Mouse (Mus musculus): ENCODE measurements around the gene Sema5a. TPM values are rescaled to one million over a fixed set of nuclear protein-coding genes. Genes with fewer than 3 reads are reported as not detected.

Gene Sema5a
- polyA plus RNA-seq, 1 experiment from 2014 or later = 8.7 TPM

DNA sequence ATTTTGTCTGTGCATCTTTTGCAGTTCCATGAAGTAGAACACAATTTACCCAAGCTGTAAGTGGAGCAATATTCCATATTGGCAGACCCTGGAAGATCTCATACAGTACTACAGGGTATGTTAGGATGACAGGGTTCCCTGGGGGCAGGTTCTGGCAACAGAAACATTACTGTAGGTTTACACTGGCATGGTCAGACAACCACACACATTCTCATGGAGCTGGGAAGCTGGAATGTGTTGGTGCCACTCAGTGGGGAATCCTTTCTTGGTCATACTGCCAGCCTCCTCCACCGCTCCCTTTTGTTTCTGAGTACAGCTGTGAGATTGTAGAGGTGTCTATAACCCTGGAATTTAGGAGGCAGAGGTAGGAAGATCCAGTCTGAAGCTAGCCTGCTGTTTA lies 11.2 kb upstream of the Sema5a start:
- 96% methylated on average over 1 of the region's 1 CpGs for WGBS
- Histone ChIP-seq H3K4me1 (no peaks in the 10 kb centered on the region), H3K4me2 (no peak overlapping the region), H3K27me3 (replicated peaks) (no peaks in the 10 kb centered on the region), H3K9ac (no peak overlapping the region), H3K4me3 (no peak overlapping the region), H3K9me3 (no peaks in the 10 kb centered on the region), H3K27ac (no peak overlapping the region), H3K36me3 (replicated peaks) (no peaks in the 10 kb centered on the region)
- no peak for ATAC-seq (replicated peaks)

DNA sequence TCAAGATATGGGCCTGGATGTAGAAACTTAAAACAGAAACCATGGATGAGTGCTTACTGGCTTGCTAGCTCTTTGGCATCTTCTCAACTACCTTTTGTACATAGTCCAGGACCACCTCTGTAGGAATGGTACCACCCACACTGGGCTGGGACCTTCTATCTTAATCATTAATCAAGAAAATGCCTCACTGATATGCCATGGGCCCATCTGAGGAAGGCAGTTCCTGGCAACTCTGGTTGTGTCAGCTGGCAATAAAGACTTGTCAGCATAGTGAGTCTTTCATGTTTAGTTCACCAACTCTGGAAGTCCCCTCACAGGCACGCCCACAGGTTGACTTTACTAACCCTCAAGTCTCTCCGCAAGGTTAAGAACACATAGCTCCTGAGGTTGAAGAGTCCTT lies 5.5 kb upstream of the Sema5a start:
- peaks cover under 1% of the 10 kb centered on the region for H3K4me1 ChIP-seq
- H3K27me3 ChIP-seq (replicated peaks) = no peaks in the 10 kb centered on the region
- no peaks in the 10 kb centered on the region for H3K9me3 ChIP-seq
- no peak for ATAC-seq (replicated peaks)
- no peak overlapping the region for H3K9ac ChIP-seq
- no peak overlapping the region for H3K4me3 ChIP-seq
- no peak overlapping the region for H3K4me2 ChIP-seq
- H3K36me3 ChIP-seq (replicated peaks) = no peaks in the 10 kb centered on the region
- WGBS = 96% methylated on average over 2 of the region's 2 CpGs
- no peak overlapping the region for H3K27ac ChIP-seq

DNA sequence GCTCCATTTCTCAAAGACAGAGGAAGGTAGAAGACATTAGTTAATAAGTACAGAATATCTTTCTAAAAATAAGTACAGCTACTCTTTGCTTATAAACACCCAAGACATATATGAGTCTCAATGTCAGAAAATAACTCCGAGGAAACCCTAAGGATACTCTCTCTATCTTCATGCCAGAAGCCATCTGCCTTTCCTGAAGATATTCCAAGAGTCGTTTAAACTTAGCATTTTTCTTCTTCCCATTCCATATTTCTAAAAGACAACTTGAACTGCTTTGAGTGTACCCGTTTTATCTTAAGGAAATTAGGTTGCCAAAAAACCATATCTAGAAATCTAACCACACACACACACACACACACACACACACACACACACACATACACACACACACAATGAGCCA lies 4.5 kb upstream of the Sema5a start:
- H3K27me3 ChIP-seq (replicated peaks) = no peaks in the 10 kb centered on the region

GRCm38 (mm10) chr15:32241666-32242065 lies 2.9 kb upstream of the Sema5a start:
- no peak overlapping the region for H3K27ac ChIP-seq
- H3K4me1 ChIP-seq = peaks cover 13% of the 10 kb centered on the region
- H3K27me3 ChIP-seq (replicated peaks) = no peaks in the 10 kb centered on the region
- no peak overlapping the region for H3K4me3 ChIP-seq
- WGBS = 91% methylated on average over 6 of the region's 6 CpGs
- H3K9ac ChIP-seq = no peak overlapping the region
- no peak for ATAC-seq (replicated peaks)
- H3K9me3 ChIP-seq = no peaks in the 10 kb centered on the region
- H3K4me2 ChIP-seq = no peak overlapping the region
- no peaks in the 10 kb centered on the region for H3K36me3 ChIP-seq (replicated peaks)

More for the DNA sequence above, 4.5 kb upstream of the Sema5a start:
- Histone ChIP-seq H3K36me3 (replicated peaks) (no peaks in the 10 kb centered on the region), H3K9ac (no peak overlapping the region), H3K27ac (no peak overlapping the region), H3K9me3 (no peaks in the 10 kb centered on the region), H3K4me1 (peaks cover 5% of the 10 kb centered on the region), H3K4me2 (no peak overlapping the region), H3K4me3 (no peak overlapping the region)
- WGBS = 95% methylated on average over 3 of the region's 3 CpGs
- ATAC-seq (replicated peaks) = no peak

GRCm38 (mm10) chr15:32243096-32243785 lies 1.4 kb upstream of the Sema5a start:
- Histone ChIP-seq H3K27ac (no peak overlapping the region), H3K9ac (no peak overlapping the region)
- no peak for ATAC-seq (replicated peaks)

GRCm38 (mm10) chr15:32243824-32244223 lies 786 bp upstream of the Sema5a start:
- no peaks in the 10 kb centered on the region; the same call in 1 of the 2 replicates for H3K27me3 ChIP-seq (replicated peaks)
- WGBS = 69% methylated on average over 7 of the region's 7 CpGs
- ATAC-seq (replicated peaks) = no peak
- peaks cover 13% of the 10 kb centered on the region for H3K4me1 ChIP-seq
- H3K9ac ChIP-seq = no peak overlapping the region
- no peak overlapping the region for H3K27ac ChIP-seq
- H3K4me2 ChIP-seq = peak overlapping the region; percentile 99
- no peaks in the 10 kb centered on the region for H3K36me3 ChIP-seq (replicated peaks)
- no peaks in the 10 kb centered on the region for H3K9me3 ChIP-seq
- peak overlapping the region; percentile 58 for H3K4me3 ChIP-seq

More at GRCm38 (mm10) chr15:32243096-32243785, 1.4 kb upstream of the Sema5a start:
- H3K4me3 ChIP-seq = no peak overlapping the region
- no peaks in the 10 kb centered on the region for H3K9me3 ChIP-seq
- no peaks in the 10 kb centered on the region for H3K36me3 ChIP-seq (replicated peaks)
- WGBS = 78% methylated on average over 12 of the region's 12 CpGs
- no peaks in the 10 kb centered on the region; the same call in 1 of the 2 replicates for H3K27me3 ChIP-seq (replicated peaks)
- no peak overlapping the region for H3K4me2 ChIP-seq
- H3K4me1 ChIP-seq = peaks cover 13% of the 10 kb centered on the region

GRCm38 (mm10) chr15:32244956-32245836 lies 586 bp downstream of the Sema5a start:
- Histone ChIP-seq H3K9me3 (no peaks in the 10 kb centered on the region), H3K4me1 (peaks cover 13% of the 10 kb centered on the region), H3K4me2 (peak overlapping the region; percentile 99), H3K9ac (peak overlapping the region; percentile 51), H3K36me3 (replicated peaks) (no peaks in the 10 kb centered on the region), H3K27ac (no peak overlapping the region), H3K27me3 (replicated peaks) (no peaks in the 10 kb centered on the region; the same call in 1 of the 2 replicates), H3K4me3 (peak overlapping the region; percentile 58)
- under 1% methylated on average over 52 of the region's 52 CpGs for WGBS
- peak; percentile 79 for ATAC-seq (replicated peaks)

DNA sequence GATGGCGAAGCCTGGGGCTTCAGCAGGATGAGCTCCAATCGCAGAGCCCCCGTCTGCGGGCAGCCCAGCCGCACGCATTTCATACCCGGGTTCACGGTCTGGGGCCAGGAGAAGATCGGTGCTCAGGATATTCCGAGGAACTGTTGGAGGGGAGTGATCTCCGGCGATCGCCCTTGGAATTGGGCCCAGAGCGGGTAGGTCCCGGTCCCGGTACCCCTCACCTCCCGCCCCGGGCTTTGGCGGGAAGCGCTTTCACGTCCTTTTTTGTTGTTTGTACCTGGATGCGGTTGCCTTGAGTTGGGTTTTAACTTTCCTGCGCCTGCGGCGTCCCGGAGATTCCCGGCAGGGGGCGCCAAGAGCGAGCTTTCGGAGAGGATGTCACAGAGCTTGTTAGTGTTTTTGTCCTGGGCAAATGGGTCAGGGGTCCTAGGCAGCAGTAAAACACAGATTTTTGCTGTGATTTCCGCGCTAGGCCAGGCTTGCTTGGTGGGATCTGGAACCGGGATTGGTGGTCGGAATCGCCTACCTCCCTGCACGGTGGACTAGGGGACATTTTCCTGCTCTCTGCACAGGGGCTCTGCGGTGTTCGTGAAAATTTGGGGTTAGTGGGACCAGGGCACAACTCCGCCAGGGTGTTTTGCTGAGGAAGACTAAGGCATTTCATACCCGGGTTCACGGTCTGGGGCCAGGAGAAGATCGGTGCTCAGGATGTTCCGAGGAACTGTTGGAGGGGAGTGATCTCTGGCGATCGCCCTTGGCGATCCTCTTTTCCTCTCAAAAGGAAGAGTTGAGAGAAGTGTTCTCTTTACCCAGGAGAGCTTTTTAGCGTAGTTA lies 1.4 kb downstream of the Sema5a start:
- WGBS = under 1% methylated on average over 47 of the region's 47 CpGs
- Histone ChIP-seq H3K9me3 (no peaks in the 10 kb centered on the region), H3K4me1 (peaks cover 13% of the 10 kb centered on the region), H3K27me3 (replicated peaks) (no peaks in the 10 kb centered on the region; the same call in 1 of the 2 replicates), H3K4me2 (peak overlapping the region; percentile 99), H3K36me3 (replicated peaks) (no peaks in the 10 kb centered on the region), H3K4me3 (peak overlapping the region; percentile 58), H3K27ac (no peak overlapping the region), H3K9ac (peak overlapping the region; percentile 51)
- ATAC-seq (replicated peaks) = peak; percentile 64

GRCm38 (mm10) chr15:32247281-32247680 lies 2.7 kb downstream of the Sema5a start:
- no peak for ATAC-seq (replicated peaks)
- peak overlapping the region; percentile 58; the same call in 1 of the 2 replicates for H3K4me3 ChIP-seq
- no peak overlapping the region for H3K9ac ChIP-seq
- no peak overlapping the region for H3K27ac ChIP-seq
- peaks cover 13% of the 10 kb centered on the region for H3K4me1 ChIP-seq
- peak overlapping the region; percentile 99 for H3K4me2 ChIP-seq
- no peaks in the 10 kb centered on the region; the same call in 1 of the 2 replicates for H3K27me3 ChIP-seq (replicated peaks)
- 55% methylated on average over 5 of the region's 5 CpGs for WGBS
- H3K9me3 ChIP-seq = no peaks in the 10 kb centered on the region
- H3K36me3 ChIP-seq (replicated peaks) = no peaks in the 10 kb centered on the region

DNA sequence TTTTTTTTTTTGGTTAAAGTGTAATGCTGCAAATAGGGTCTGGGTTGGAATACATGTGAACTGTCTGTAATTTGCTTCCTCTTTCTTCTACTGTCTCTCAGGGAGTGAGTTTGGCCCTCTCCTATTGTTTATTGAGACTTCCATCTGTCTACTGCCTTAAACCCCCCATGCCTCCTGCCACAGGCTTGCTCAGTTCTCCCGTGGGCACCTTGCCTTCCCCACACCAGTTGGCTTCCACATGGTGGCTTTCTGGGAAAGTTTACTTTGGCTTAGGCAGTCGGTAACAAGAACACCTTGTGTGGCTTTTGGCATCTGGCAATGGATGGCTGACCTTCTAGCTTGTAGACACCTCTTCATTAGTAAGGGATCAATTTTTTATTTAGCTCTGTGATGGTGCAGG lies 10.2 kb downstream of the Sema5a start:
- Histone ChIP-seq H3K27ac (no peak overlapping the region), H3K4me3 (no peak overlapping the region), H3K9me3 (0 out of 2 replicates have a peak, but pooled peaks cover 3% of the 10 kb centered on the region), H3K4me2 (no peak overlapping the region), H3K9ac (no peak overlapping the region), H3K36me3 (replicated peaks) (no peaks in the 10 kb centered on the region), H3K4me1 (peaks cover 2% of the 10 kb centered on the region; the same call in 1 of the 2 replicates), H3K27me3 (replicated peaks) (no peaks in the 10 kb centered on the region)
- WGBS = 83% methylated on average over 2 of the region's 2 CpGs
- ATAC-seq (replicated peaks) = no peak

DNA sequence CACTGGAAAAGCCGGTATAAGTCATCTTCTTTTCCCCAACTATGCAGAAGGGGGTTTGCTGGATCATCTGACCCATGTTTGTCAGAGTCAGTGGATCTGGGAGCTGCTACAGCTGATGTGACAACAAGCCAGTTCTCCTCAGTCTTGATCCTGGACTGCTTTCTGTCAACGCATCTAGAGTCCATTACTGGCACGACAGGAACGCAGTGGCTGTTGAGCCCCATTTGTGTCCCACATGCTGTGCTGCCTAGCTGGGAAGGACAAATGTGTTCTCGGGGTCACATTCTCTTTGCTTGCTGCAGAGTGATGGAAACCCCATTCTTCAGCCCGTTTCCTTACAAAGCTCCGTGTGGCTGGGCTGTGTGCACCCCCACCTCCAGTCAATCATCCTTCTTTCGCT lies 12.7 kb downstream of the Sema5a start:
- no peak for ATAC-seq (replicated peaks)
- no peaks in the 10 kb centered on the region for H3K36me3 ChIP-seq (replicated peaks)
- no peak overlapping the region for H3K9ac ChIP-seq
- no peak overlapping the region for H3K4me3 ChIP-seq
- WGBS = 78% methylated on average over 8 of the region's 8 CpGs
- peaks cover 9% of the 10 kb centered on the region for H3K4me1 ChIP-seq
- H3K27me3 ChIP-seq (replicated peaks) = no peaks in the 10 kb centered on the region
- no peak overlapping the region for H3K4me2 ChIP-seq
- no peak overlapping the region for H3K27ac ChIP-seq
- H3K9me3 ChIP-seq = 0 out of 2 replicates have a peak, but pooled peaks cover 3% of the 10 kb centered on the region

All from midbrain, embryonic 15.5 days (tissue).